Mouse (Mus musculus): Measurements from ENCODE around the gene Ebf4. TPM values are rescaled to one million over a fixed set of nuclear protein-coding genes. Genes with fewer than 3 reads are reported as not detected.

Gene Ebf4
- not detected for polyA plus RNA-seq (2014; fragmentation: Illumina TruSeq; extraction: RNeasy Lipid Tissue Mini Kit (QIAGEN cat#74804); ENCODE audit: low replicate concordance)

DNA sequence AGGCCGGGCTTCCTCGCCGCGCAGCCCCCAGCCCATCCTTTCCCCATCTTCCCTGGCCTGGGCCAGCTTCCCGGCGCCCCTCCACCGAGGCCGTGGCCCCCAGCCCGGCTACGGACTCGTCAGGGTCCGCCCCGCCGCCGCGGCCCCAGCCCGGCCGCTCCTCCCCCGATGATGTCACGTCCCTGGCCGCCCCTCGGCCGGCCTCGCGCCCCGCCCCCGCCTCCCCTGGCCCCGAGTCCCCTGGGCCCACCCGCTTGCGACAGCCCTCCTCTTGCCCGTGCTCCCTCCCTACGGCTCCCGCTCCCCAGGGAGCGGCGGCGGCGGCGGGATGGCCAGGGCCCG, at the start of gene Ebf4:
Gene Ebf4 (plus strand): TSS at position 234 of the 342 bp plus-strand sequence.

DNA sequence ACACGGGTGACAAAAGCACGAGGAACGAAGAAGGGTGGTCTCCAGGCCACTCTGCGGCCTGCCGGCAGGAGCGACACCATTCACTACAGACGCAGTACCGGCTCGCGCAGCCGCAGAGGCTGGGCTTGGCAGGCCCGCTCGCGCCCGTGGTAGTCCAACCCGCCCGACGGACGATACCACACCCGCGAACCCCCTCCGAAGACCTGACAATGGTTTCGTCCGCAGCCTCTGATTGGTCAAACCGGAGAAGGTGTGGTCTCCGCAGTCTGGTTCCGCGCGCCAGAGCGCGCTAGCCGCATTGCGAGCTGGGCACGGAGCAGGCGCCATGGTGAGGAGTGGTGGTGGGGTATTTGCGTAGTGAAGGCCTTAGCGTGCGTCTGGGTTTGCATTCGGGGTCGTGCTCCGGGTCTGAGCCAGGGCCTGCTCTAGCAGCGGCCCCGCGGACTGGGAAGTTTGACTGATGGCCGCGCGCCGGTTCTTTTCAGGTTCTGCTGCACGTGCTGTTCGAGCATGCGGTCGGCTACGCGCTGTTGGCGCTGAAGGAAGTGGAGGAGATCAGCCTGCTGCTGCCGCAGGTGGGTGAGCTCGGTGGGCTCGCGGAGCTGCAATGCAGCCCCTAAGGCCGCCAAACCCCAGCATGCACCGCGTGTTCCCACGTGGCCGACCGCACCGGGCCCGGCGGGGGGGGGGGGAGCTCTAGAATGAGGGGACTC, 20.7 kb upstream of the Ebf4 start, which contains the start of gene Nop56:
Gene Nop56 (plus strand): TSS at position 282 of the 713 bp plus-strand sequence.

DNA sequence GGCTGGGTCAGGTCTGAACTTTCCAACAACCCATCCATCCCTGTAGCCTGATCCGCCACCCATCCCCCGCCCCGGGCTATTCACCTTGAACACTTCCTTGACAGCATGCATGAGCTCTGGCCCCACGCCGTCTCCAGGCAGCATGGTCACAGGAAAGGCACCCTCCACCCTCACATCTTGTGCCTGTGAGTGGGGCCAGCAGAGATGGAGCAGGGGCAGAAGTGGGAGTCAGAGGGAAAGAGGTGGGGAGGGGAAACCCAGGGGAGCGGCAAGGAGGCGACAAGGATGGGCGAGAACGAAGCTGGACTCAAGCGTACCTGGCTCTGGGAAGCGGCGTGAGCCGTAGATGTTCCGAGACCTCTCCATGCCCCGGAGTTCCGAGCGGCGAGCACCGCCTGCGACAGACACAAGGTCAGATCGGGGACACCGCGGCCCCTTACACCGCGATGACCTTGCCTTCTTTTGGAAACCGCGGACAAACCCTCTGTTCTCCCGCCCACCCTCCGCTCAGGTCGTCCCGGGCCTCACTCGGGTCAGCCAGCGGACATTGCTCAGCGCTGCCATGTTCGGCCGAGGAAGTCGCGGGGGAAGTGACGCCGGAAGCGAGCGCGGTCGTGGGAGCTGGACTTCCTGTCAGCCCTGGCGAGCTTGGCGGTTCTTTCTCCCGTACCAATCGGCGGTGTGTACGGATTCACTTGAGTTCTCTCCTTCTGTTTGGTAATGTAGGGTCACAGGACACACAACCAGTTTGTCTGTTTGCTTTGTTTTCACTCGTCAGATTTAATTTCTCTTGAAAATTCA, 10.9 kb upstream of the Ebf4 start, which contains the start of gene Idh3b:
Gene Idh3b (minus strand): TSS at position 694 of the 801 bp plus-strand sequence.

DNA sequence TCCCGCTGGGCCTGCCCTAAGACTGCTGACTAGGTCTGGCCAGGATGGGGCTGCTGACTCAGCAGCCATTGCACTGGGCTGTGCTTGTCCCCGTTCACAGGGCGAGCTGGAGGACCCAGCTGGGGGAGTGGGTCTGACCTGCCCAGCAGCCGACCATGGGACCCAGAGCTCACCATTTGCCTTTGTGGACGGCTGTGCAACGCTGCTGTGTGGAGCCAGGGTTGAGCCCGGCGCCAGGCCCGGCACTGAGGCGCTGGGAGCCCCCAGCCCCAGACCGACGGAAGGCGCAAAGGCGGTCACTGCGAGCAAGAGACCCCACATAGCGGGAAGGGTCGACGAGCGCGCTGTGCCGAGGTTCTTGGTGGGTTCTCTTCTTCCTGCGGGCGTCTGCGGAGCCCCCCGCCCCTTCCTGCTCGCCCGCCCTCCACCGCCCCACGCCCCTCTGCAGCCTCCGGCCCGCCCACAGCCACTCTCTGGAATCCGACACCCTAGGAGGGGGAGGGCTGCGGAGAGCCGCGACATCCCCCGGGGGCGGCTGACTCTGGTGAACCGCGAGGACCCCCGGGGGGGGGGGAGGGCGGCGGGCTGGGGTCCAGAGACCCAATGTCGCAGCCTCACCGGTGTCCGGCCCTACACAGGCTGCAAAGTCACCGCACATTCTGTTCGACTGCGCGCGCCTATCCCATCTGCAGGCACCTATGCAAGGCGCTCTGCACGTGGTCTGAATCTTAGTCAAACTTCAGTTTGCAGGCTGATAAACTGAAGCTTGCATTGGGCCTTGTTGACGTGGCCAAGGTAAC, 102.4 kb downstream of the Ebf4 start, which contains the start of gene Cpxm1:
Gene Cpxm1 (minus strand): TSS at position 389 of the 800 bp plus-strand sequence.

DNA sequence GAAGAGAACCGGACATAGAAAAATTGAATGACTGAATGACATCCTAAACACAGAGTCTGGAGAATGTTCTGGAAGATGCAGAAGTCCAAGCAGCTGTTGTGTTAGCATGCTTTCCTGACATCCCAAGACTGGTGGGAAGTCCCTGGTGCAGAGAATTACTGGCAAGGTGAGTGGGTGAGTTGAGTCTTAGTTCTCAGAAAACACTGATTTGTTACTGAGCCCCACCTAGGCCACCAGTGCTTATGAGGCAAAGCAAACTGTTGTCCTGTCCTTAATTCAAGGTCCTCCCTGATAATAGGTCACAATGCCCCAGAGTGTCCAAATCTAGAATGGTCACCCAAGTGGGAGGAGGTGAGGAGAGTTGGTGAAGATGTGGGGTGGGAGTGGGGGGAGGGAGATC, 110.0 kb downstream of the Ebf4 start, which contains the start of the genes Gm28372 and 1700020A23Rik:
Gene Gm28372 (plus strand): TSS at position 301 of the 400 bp plus-strand sequence.
Gene 1700020A23Rik (plus strand): TSS at position 321 of the 400 bp plus-strand sequence.

DNA sequence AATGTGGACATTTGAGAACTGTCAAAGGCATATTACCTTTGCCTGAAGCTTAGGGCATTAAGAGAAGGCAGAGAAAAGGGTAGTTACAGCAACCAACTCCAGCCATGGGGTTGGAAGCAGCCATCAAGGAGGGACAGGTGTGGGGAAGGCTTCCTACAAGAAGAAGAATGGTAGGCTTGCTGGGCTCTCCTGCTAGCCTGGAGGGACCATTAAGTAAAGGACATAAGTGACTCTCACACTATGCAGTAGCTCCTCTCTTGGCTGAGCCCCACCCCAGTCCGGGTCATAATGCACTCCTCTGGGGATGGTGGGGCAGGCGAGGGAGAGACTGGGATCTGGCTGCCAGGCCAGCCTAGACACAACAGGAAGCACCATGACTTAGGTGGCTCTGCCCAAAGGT, 111.2 kb downstream of the Ebf4 start, which contains the start of gene Tmem239:
Gene Tmem239 (plus strand): TSS at position 301 of the 400 bp plus-strand sequence.

Other genes with a start within 250 kb of the Ebf4 start
- gene Tgm6, start 182.8 kb upstream of the Ebf4 start, polyA plus RNA-seq (2014; fragmentation: Illumina TruSeq; extraction: RNeasy Lipid Tissue Mini Kit (QIAGEN cat#74804); ENCODE audit: low replicate concordance): not detected
- gene Snrpb, start 115.8 kb upstream of the Ebf4 start, polyA plus RNA-seq (2014; fragmentation: Illumina TruSeq; extraction: RNeasy Lipid Tissue Mini Kit (QIAGEN cat#74804); ENCODE audit: low replicate concordance): 7.1 TPM
- not detected for gene Tmc2, start 100.0 kb upstream of the Ebf4 start, polyA plus RNA-seq (2014; fragmentation: Illumina TruSeq; extraction: RNeasy Lipid Tissue Mini Kit (QIAGEN cat#74804); ENCODE audit: low replicate concordance)
- gene Nop56, start 20.7 kb upstream of the Ebf4 start, polyA plus RNA-seq (2014; fragmentation: Illumina TruSeq; extraction: RNeasy Lipid Tissue Mini Kit (QIAGEN cat#74804); ENCODE audit: low replicate concordance): 62.0 TPM
- 97.2 TPM for gene Idh3b, start 10.6 kb upstream of the Ebf4 start, polyA plus RNA-seq (2014; fragmentation: Illumina TruSeq; extraction: RNeasy Lipid Tissue Mini Kit (QIAGEN cat#74804); ENCODE audit: low replicate concordance)
- gene Cpxm1, start 102.4 kb downstream of the Ebf4 start, polyA plus RNA-seq (2014; fragmentation: Illumina TruSeq; extraction: RNeasy Lipid Tissue Mini Kit (QIAGEN cat#74804); ENCODE audit: low replicate concordance): not detected
- gene Gm28372, start 110.1 kb downstream of the Ebf4 start, polyA plus RNA-seq (2014; fragmentation: Illumina TruSeq; extraction: RNeasy Lipid Tissue Mini Kit (QIAGEN cat#74804); ENCODE audit: low replicate concordance): not detected
- gene 1700020A23Rik, start 110.1 kb downstream of the Ebf4 start, polyA plus RNA-seq (2014; fragmentation: Illumina TruSeq; extraction: RNeasy Lipid Tissue Mini Kit (QIAGEN cat#74804); ENCODE audit: low replicate concordance): not detected
- gene Tmem239, start 111.3 kb downstream of the Ebf4 start, polyA plus RNA-seq (2014; fragmentation: Illumina TruSeq; extraction: RNeasy Lipid Tissue Mini Kit (QIAGEN cat#74804); ENCODE audit: low replicate concordance): not detected
- 16.3 TPM for gene Vps16, start 129.2 kb downstream of the Ebf4 start, polyA plus RNA-seq (2014; fragmentation: Illumina TruSeq; extraction: RNeasy Lipid Tissue Mini Kit (QIAGEN cat#74804); ENCODE audit: low replicate concordance)
- gene Pced1a, start 129.5 kb downstream of the Ebf4 start, polyA plus RNA-seq (2014; fragmentation: Illumina TruSeq; extraction: RNeasy Lipid Tissue Mini Kit (QIAGEN cat#74804); ENCODE audit: low replicate concordance): 3.5 TPM
- 52.3 TPM for gene Ptpra, start 155.1 kb downstream of the Ebf4 start, polyA plus RNA-seq (2014; fragmentation: Illumina TruSeq; extraction: RNeasy Lipid Tissue Mini Kit (QIAGEN cat#74804); ENCODE audit: low replicate concordance)